Mouse (Mus musculus): ENCODE measurements at regions not wholly inside any gene's neighbourhood (a gene's known extent, or its start where the extent isn't known, plus 50 kb on each side); places are given as distances from the start of the nearest gene placed in this dataset.
A peak's percentile ranks its signal among the peaks of the same experiment; 100 is the strongest.

- DNase-seq: peak; percentile 43
Observed at GRCm38 (mm10) chr8:128171116-128171515, 187.3 kb upstream of the Nrp1 start.

GRCm38 (mm10) chr8:128180214-128180613 is 178.2 kb upstream of the Nrp1 start:
- no peak for DNase-seq

GRCm38 (mm10) chr8:128183081-128183480 is 175.3 kb upstream of the Nrp1 start:
- DNase-seq: no peak

- no peak for DNase-seq
Observed at GRCm38 (mm10) chr8:128188321-128188720, 170.1 kb upstream of the Nrp1 start.

DNA sequence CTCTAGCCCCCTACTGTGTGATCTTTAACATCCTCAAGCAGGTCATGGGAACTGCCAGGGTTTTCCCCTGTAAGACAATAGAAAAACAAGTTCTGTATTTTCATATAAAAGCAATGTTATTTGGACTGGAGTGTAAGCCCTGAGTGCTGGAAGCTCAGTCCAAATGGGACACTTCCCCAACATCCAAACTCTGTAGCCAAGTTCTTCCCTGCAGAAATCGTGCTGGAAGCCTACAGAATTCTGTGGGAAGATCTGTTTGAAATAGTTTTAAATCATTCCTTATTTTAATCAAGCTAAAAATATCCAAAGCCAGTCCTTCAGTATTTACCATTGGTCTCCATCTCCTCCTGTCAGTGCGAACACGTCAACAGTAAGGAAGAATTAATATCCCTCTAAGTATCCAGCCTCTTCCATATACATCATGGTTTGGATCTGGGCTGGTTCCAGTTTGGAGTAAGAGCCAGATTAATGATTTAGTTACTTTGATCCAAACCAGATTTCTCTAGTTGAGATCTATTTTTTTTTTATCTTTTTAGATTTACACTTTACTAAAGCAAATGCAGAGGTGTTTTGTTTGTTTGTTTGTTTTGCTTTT is 165.0 kb upstream of the Nrp1 start:
- no peak for DNase-seq

DNA sequence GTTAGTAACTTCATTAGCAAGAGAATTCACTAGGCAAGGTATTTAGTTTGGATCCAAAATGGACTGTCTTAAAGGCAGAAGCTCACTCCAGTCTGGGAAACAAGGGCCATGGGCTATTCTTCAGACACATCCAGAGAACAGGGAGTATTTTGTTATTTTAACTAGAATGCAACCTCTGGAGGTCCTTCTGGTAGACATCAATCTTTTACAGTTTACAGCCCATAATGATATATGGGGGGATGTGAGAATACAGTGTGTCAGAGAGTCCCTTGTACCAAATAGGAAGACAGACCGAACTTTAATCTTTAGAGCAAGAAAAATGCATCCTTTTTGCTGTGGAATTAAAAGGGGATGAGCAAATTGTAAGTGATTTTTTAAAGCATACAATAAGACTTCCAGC is 157.6 kb upstream of the Nrp1 start:
- no peak for DNase-seq

DNA sequence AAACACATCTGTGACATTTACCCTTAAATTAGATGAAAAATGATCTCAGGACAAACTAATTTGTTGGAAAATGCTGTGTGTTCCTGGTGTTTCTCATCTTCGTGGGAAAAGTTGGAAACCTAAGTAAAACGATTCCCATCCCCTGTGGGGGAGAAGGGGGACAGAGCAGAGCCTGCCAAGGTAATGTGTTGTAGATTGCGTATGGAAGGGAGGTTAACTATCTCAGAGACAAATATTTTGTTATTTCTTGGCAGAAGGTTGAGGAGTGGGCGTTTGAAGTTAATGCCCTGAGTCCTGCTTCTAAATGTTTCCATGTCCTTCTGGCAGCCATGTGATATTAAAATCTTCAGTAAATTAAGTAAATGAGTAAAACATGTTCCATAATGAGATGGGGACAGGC is 156.8 kb upstream of the Nrp1 start:
- no peak for DNase-seq

DNA sequence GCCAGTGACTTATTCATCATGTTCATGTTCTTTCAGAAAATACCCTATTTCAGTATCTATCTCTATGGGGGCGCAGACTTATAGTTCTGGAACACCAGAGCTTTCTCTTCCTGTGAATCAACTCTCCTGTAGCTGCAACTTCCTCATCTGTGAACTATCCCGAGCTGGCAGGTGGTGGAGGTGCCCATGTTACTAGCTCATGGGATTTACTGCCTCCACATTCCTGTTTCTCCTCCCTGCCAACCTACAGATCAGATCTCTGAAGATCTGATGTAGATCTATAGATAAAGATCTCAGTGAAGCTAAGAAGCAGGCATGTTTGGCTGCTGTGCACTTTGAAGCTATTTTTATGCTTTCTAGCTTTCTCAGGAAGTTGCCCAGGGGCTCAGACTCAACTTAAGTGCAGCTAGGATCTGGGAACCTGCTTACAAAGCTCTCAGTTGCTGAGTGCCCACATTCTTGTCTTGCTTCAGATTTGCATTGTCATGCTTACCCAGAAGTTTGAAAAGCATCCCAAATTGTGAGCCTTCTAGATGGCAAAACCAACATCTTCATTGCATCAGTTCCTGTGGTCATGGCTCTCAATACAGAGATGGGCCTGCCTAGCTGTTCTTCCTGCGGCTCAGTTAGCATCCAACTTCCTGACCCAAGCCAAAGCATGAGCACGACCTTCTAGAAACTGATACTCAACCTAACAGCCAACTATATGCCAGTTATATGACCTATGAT is 156.1 kb upstream of the Nrp1 start:
- DNase-seq: no peak

DNA sequence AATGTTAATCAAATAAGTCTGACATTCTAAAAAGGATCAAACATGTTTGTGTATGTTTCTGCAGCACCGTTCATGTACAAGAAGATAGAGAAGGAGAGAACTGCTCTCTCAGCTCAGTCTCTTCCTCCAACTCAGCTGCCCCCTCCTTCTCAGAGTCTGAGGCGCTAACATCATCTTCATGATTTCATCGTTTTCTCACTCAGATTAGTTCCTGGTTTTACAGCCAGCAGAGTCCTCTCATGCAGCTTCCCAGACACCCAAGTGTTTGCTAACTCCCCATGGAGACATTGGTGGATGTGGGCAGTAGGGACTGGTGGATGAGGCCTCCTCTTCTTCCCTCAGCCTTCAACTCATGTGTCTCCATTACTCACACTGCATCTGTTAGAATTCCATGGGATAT is 153.6 kb upstream of the Nrp1 start:
- no peak for DNase-seq

- no peak for DNase-seq
Observed at GRCm38 (mm10) chr8:128207138-128207537, 151.3 kb upstream of the Nrp1 start.

GRCm38 (mm10) chr8:128210761-128211160 is 147.6 kb upstream of the Nrp1 start:
- no peak for DNase-seq

- no peak for DNase-seq
Observed at GRCm38 (mm10) chr8:128212223-128212622, 146.2 kb upstream of the Nrp1 start.

DNA sequence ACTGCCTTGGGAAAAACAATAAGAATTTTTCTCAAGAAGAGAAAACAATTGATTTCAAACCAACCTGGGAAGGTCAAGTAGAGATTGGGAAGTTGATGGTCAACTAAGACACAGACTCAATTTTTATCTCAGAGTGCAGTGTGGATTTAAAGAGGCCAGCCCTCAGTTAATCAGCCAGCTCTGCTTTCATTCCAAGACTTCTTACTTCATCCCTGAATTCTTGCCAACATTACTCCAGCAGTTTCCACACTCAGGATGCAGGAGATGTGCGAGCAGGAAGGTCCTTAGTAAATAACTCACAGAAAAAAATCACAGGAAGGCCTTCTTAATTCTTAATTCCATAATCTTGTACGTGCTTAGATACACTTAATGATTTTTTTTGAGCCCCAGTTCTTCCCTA is 144.1 kb upstream of the Nrp1 start:
- DNase-seq: peak; percentile 57

DNA sequence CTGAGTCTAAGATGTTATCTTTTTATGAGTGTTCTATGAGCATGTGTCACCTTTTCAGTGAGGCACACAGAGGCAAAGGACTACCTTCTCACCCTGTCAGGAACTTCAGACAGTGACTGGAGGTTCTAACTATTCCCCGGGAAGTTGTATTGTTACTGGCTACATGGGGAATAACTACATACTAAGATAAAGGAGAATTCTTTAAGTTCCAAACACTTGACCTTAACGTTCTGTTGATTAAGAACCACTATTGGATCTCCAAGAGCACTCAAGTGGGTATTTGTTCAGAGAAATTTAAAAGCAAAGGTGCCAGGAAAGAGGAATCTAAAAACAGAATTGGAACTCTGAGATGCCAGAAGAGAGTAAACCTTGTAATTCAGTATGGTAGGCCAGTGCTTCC is 139.5 kb upstream of the Nrp1 start:
- DNase-seq: peak; percentile 16

DNA sequence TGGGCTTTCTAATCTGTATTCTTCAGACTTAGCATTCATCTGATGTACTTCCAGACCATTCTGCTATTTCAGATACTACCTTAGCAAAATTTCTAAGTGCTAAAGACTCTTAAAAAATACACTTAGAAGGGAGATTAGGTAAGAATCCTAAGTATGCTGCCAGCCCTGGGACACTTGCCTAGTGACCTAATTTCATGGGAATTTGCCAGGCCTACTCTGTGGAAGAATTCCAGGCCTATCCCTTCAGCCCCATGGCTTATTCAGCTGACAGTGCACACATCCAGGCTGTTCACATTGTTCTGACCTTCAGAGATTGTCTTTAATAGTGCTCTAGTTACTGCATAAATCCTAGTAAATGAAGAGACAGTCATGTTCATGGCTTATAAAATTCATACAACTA is 138.9 kb upstream of the Nrp1 start:
- DNase-seq: peak; percentile 84

DNA sequence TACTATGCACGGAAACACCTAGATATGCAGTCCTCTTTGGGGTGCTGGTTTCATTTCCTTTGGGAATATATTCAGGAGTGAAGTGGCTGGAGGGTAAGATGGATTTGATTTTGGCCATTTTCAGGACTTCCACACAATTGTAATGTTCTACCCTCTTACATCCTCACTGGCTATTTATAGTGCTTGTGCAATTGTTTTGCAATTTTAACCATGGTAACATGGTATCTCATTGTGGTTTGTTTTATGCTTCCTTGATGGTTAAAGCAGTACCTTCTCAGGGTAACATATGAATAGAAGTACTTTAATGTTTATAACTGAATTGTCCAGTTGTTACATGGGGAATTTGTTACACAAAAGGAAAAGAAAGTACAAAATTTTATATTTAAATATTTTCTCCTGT is 135.3 kb upstream of the Nrp1 start:
- DNase-seq: peak; percentile 24

DNA sequence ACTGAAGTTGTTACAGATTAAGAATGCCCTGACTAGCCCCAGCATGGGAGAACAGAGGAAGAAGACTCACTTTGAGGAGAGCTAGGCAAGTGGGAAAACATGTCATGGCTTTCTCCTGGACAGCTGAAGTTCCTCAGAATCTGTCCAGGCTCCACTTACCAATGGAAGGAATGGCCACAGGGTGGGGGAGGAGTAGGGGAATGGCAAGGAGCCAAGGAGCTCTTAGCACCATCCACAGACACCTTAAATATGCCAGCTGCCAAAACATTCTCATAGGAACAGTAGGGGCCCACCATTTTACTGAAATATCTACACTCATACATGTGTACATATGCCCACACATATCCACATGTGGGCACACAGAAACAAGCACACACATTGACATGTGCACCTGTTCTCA is 134.9 kb upstream of the Nrp1 start:
- peak; percentile 8 for DNase-seq

DNA sequence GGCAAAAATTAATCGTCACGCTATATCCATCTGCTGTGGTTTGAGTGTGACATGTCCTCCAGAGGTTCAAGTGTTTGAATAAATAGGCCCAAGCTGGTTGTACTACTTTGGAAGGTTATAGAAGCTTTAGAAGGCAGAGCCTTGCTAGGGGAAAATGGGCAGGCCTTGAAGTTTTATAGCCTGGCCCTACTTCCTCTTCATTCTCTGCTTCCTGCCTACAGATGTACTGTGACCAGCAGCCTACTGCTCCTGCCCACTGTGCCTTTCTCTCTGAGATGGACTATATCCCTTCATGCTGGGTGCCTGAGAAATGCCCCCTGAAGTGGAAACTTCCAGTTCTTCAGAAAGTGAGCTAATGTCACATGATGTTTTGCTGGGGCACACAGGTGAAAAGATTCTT is 133.3 kb upstream of the Nrp1 start:
- no peak for DNase-seq

GRCm38 (mm10) chr8:128235071-128235470 is 123.3 kb upstream of the Nrp1 start:
- no peak for DNase-seq

DNA sequence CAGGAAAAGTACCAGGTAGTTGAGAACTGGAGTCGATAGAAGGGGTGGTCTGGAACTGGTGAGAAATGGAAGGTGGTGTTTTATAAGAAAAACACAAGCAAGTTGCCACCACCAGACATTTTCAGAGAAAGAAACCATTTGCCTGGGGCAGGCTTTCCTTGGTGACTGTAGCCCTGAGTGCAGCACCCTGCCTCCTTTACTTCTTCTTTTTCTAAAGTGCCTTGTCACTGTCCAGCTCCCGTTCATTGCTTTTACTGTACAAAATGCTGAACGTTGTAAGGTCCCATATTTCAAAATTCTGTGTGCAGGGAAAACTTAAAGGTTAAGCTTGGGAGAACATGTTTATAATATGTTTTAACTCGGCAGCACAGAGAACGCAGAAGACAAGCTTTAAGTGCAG is 122.9 kb upstream of the Nrp1 start:
- DNase-seq: no peak

- DNase-seq: no peak
Observed at GRCm38 (mm10) chr8:128236097-128236496, 122.3 kb upstream of the Nrp1 start.

DNA sequence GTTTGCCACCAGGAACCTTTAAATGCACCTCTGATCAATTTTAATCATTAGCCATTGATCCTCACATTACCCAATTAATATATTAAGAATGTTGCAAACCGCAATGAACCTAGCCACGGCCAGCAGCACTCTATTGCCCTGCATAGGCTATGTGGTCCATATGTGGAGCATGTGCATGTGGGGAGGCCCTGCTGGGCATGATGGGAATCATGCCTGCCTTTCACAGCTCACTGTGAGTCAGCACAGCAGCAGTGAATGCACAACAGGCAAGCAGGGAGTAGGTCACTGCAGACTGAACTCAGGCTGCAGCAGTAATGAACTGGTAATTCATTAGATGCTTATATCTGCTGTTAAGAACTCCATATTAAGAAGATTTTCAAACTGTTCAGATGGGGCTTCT is 119.5 kb upstream of the Nrp1 start:
- DNase-seq: no peak

GRCm38 (mm10) chr8:128239783-128240182 is 118.6 kb upstream of the Nrp1 start:
- no peak for DNase-seq

GRCm38 (mm10) chr8:128241200-128241599 is 117.2 kb upstream of the Nrp1 start:
- no peak for DNase-seq

All from lung, postnatal 36 days (tissue).